In the genomic region with DNA sequence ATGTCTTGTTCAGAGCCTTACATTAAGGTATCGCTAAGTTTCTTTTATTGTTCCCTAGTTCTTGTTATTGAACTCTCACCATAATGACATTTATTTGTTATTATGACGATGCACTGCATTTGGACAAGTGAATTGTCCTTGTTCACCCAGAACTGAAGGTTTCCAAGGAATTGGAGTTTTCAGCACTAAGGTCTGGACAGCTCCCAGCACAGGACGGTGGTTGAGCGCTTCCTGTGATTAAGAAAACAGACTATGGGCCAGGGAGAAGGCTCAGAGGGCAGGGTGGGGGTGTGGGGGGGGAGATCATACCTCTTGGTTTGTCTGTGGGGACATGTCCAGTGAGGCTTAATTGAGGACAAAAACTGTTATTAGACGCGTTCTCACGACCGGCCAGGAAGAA, we compare ENCODE assay signal across 12 mouse cellular contexts.
A peak's percentile ranks its signal among the peaks of the same experiment; 100 is the strongest.
DNase-seq lines count a peak whose midpoint lies in the region; ATAC-seq and TF ChIP-seq lines count a peak whose summit lies in the region.
"Had no signal": no experiment of that assay in that cellular context is flagged by ENCODE, and none has a peak within 500 bp of the region (broad histone marks: within the 10 kb centered on the region; RNA-seq: fewer than 3 reads in every experiment).

No protein-coding gene starts in this region.

- H3K4me2 ChIP-seq in intestine, embryonic 14.5 days (ENCODE audit: low read length) = no peak overlapping the region
- no peak overlapping the region for H3K4me2 ChIP-seq in intestine, embryonic 15.5 days (replicated peaks)
- H3K4me2 ChIP-seq: embryonic facial prominence, embryonic 12.5 days had no signal

- no peaks in the 10 kb centered on the region for H3K27me3 ChIP-seq in intestine, embryonic 14.5 days (replicated peaks; ENCODE audit: control insufficient read depth, insufficient read depth, low read length)
- H3K27me3 ChIP-seq in intestine, embryonic 15.5 days (replicated peaks) = no peaks in the 10 kb centered on the region
- H3K27me3 ChIP-seq: embryonic facial prominence, embryonic 12.5 days; Patski had no signal

- in situ Hi-C loops in ES-E14 (cut with MboI; ENCODE audit: low sequenced_read_pairs in 2 of 2, unreplicated experiment in 2 of 2) = no loop called here

- ATAC-seq in intestine, embryonic 14.5 days (replicated peaks; ENCODE audit: low FRiP score, low TSS enrichment, low read depth) = no peak
- ATAC-seq in intestine, embryonic 15.5 days = no peak
- no peak for ATAC-seq in activated CD4-positive, CD25-positive, alpha-beta regulatory T cell, adult 4 months
- ATAC-seq: Patski had no signal

- H3K9ac ChIP-seq in intestine, embryonic 14.5 days (ENCODE audit: low read length) = no peak overlapping the region
- no peak overlapping the region for H3K9ac ChIP-seq in intestine, embryonic 15.5 days
- no peak overlapping the region for H3K9ac ChIP-seq in ES-E14 (ENCODE audit: insufficient read depth, low read depth, low read length, poor library complexity, severe bottlenecking)
- H3K9ac ChIP-seq: embryonic facial prominence, embryonic 12.5 days had no signal

- 63% methylated on average over 8 of the region's 8 CpGs for WGBS in intestine, embryonic 14.5 days
- 65% methylated on average over 8 of the region's 8 CpGs for WGBS in intestine, embryonic 15.5 days

- no peaks in the 10 kb centered on the region for H3K36me3 ChIP-seq in intestine, embryonic 14.5 days (ENCODE audit: control insufficient read depth, insufficient read depth, low read length)
- H3K36me3 ChIP-seq in intestine, embryonic 15.5 days = no peaks in the 10 kb centered on the region
- no peaks in the 10 kb centered on the region for H3K36me3 ChIP-seq in ES-E14 (ENCODE audit: control insufficient read depth, insufficient read depth, low read length, poor library complexity, severe bottlenecking)
- H3K36me3 ChIP-seq: embryonic facial prominence, embryonic 12.5 days had no signal

- DNase-seq in intestine, embryonic 14.5 days (ENCODE audit: low spot score) = peak; percentile 81
- DNase-seq in ES-E14 (ENCODE audit: low read depth, low spot score) = peak; percentile 45
- DNase-seq in adrenal gland, postnatal 25 days = peak; percentile 7
- peak; percentile 44 for DNase-seq in kidney, postnatal 14 days
- no peak for DNase-seq in adipocyte (ENCODE audit: low spot score)
- no peak for DNase-seq in frontal cortex, adult 2 months (ENCODE audit: extremely low spot score in 1 of 2, low spot score in 1 of 2)
- DNase-seq: thymus, adult 18-20 months had no signal

- H3K4me1 ChIP-seq in intestine, embryonic 14.5 days (replicated peaks; ENCODE audit: control insufficient read depth, insufficient read depth, low read length) = no peaks in the 10 kb centered on the region
- no peaks in the 10 kb centered on the region for H3K4me1 ChIP-seq in intestine, embryonic 15.5 days (replicated peaks)
- no peaks in the 10 kb centered on the region for H3K4me1 ChIP-seq in ES-E14 (ENCODE audit: control insufficient read depth in 2 of 2, insufficient read depth in 2 of 2, low read length in 2 of 2, poor library complexity in 1 of 2)
- H3K4me1 ChIP-seq: embryonic facial prominence, embryonic 12.5 days had no signal

- H3K9me3 ChIP-seq in intestine, embryonic 14.5 days (ENCODE audit: control insufficient read depth, low read length) = no peaks in the 10 kb centered on the region
- no peaks in the 10 kb centered on the region for H3K9me3 ChIP-seq in intestine, embryonic 15.5 days
- no peaks in the 10 kb centered on the region for H3K9me3 ChIP-seq in ES-E14 (ENCODE audit: control insufficient read depth, insufficient read depth, low read depth, low read length)
- H3K9me3 ChIP-seq: embryonic facial prominence, embryonic 12.5 days had no signal

- H3K4me3 ChIP-seq in intestine, embryonic 14.5 days (ENCODE audit: low read depth, low read length) = no peak overlapping the region
- no peak overlapping the region for H3K4me3 ChIP-seq in intestine, embryonic 15.5 days (replicated peaks)
- no peak overlapping the region for H3K4me3 ChIP-seq in ES-E14 (ENCODE audit: insufficient read depth in 1 of 2, low read depth in 1 of 2, low read length in 2 of 2, poor library complexity in 1 of 2, severe bottlenecking in 1 of 2)
- H3K4me3 ChIP-seq: embryonic facial prominence, embryonic 12.5 days had no signal

- no peak overlapping the region for H3K27ac ChIP-seq in intestine, embryonic 14.5 days (ENCODE audit: low read depth)
- no peak overlapping the region for H3K27ac ChIP-seq in intestine, embryonic 15.5 days
- no peak overlapping the region for H3K27ac ChIP-seq in ES-E14 (ENCODE audit: insufficient read depth, low read depth, low read length, poor library complexity, severe bottlenecking)
- H3K27ac ChIP-seq: embryonic facial prominence, embryonic 12.5 days; macrophage had no signal

TF ChIP-seq in ES-E14, 5 proteins besides CTCF, POLR2A, EP300 and RAD21:
- TF ChIP-seq ZNF384 (IDR thresholded peaks at IDR 0.05; ENCODE audit: low read depth, low read length) = no peak
- no peak for TF ChIP-seq HCFC1 (IDR thresholded peaks at IDR 0.05; ENCODE audit: borderline replicate concordance, insufficient read depth, low read length)
- TF ChIP-seq ZC3H11A (IDR thresholded peaks at IDR 0.05; ENCODE audit: borderline replicate concordance, low read depth, low read length) = no peak
- no peak for TF ChIP-seq CHD2 (IDR thresholded peaks at IDR 0.05; ENCODE audit: low read depth, low read length)
- TF ChIP-seq MAFK (IDR thresholded peaks at IDR 0.05; ENCODE audit: insufficient read depth, low read depth, low read length) = no peak

Comparison
In these comparisons a context has a peak if more than half of its experiments do, and no peak if none do; other contexts are left out.
1. DNase-seq: peak in intestine, embryonic 14.5 days (single experiment), ES-E14 (single experiment), adrenal gland, postnatal 25 days (single experiment) and kidney, postnatal 14 days (single experiment); none in adipocyte (single experiment) and frontal cortex, adult 2 months (0 of 2).